Mouse (Mus musculus) cortical plate, adult 2 months (tissue): ENCODE data around the gene Gigyf1.

Experiments
- CTCF ChIP-seq: fragments of 200-500 bp; IDR thresholded peaks from 2 replicates; pipeline ENCODE4 v1.5.1; 2011; ENCODE audit warnings: mild to moderate bottlenecking, control low read depth, low read length; ENCODE audit not compliant: insufficient read depth; ENCODE audit errors: extremely low read depth
- POLR2A ChIP-seq: fragments of 200-500 bp; IDR thresholded peaks from 2 replicates; pipeline ENCODE4 v1.6.1; 2011; ENCODE audit warnings: mild to moderate bottlenecking, low read length, control low read depth; ENCODE audit not compliant: insufficient read depth; ENCODE audit errors: extremely low read depth

DNA sequence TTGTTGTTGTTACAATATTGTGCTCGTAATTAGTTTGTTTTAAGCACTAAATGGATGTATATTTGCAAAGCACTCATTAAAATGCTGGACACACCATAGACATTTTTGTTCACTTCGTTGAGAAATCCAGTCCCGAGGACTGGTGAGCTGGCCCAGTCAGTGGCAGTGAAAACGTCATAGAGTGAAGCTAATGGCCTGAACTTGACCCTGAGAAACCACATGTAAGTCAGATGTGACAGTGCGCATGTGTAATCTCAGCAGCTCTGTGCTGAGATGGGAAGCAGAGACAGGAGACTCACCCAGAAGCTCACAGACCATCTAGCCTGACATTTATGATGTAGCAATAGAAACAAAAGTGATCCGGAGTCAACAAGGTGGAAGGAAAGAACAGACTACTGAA lies 26.6 kb downstream of the Gigyf1 start:
- TF ChIP-seq CTCF, result no peak
- no peak for TF ChIP-seq POLR2A
